Mouse (Mus musculus): Measurements from ENCODE around the gene Pdzd11.

- no peak for TF ChIP-seq CTCF (IDR thresholded peaks at IDR 0.05 in 2 of 3, conservative IDR thresholded peaks at IDR 0.05 in 1 of 3; ENCODE audit: control insufficient read depth in 1 of 3, insufficient read depth in 1 of 3, low read depth in 2 of 3, low read length in 3 of 3, poor library complexity in 1 of 3, severe bottlenecking in 1 of 3)
- no peak for TF ChIP-seq GABPA (IDR thresholded peaks at IDR 0.05; ENCODE audit: low read depth, low read length)
- no peak for TF ChIP-seq UBTF (IDR thresholded peaks at IDR 0.05; ENCODE audit: borderline replicate concordance, insufficient read depth, low read depth, low read length)
- TF ChIP-seq ZNF384 (IDR thresholded peaks at IDR 0.05; ENCODE audit: low read depth, low read length), result no peak
- no peak for TF ChIP-seq MAFK (IDR thresholded peaks at IDR 0.05; ENCODE audit: borderline replicate concordance, low read depth, low read length)
- no peak for TF ChIP-seq MYC (IDR thresholded peaks at IDR 0.05; ENCODE audit: low read depth, low read length)
- no peak for TF ChIP-seq ZMIZ1 (IDR thresholded peaks at IDR 0.05; ENCODE audit: low read depth, low read length)
- TF ChIP-seq TCF12 (IDR thresholded peaks at IDR 0.05; ENCODE audit: low read depth, low read length), result no peak
- no peak for TF ChIP-seq RCOR1 (IDR thresholded peaks at IDR 0.05; ENCODE audit: low read depth, low read length)
These were observed 7.9 kb downstream of the Pdzd11 start for GRCm38 (mm10) chrX:100618488-100618887.
